Mouse (Mus musculus) monocyte, adult 5-6 weeks (primary cell): Measurements from ENCODE around the gene Hgfac. TPM values are rescaled to one million over a fixed set of nuclear protein-coding genes. Genes with fewer than 3 reads are reported as not detected.

Experiments
- ATAC-seq: fragments of 153-309, 156-312 bp; replicated peaks from 2 replicates; pipeline ENCODE4 v1.8.0; 2017; ENCODE audit warnings: mild to moderate bottlenecking; ENCODE audit not compliant: low TSS enrichment, insufficient number of reproducible peaks, severe bottlenecking, poor library complexity, low FRiP score
- total RNA-seq: library from RNA; stranded (forward); fragments of 200-1000, 200-491, 200-594 nt; gene quantifications from 3 replicates; pipeline ENCODE4 v1.2.3, GENCODE M21; 2017

The Hgfac gene
- total RNA-seq = not detected in 3 replicates

- no peak for ATAC-seq
Measured at GRCm38 (mm10) chr5:35041268-35041829, at the start of gene Hgfac. TSS of gene Hgfac (plus strand) at chr5:35041509.

- no peak for ATAC-seq
Measured at GRCm38 (mm10) chr5:34998754-34999153, 42.6 kb upstream of the Hgfac start.

DNA sequence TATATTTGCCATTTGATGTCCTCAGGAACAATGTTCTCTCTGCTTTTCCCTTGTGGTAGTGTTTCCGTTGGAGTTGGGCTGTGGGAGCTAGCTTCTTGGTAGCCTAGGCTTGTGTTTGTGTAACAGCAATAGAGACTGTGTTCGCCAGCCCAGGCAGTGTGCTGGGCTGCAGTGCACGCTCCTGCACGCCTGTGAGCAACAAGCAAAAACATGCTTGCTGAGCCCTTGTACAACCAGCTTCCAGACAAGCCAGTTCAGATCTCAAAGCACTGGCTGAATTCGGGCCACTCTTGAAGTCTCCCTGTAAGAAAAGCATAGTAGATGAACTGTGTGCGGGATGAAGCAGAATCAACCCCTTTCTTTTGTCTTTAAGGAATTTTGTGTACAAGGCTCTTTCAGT lies 42.0 kb upstream of the Hgfac start:
- no peak for ATAC-seq

GRCm38 (mm10) chr5:35000323-35000722 lies 41.0 kb upstream of the Hgfac start:
- no peak for ATAC-seq

GRCm38 (mm10) chr5:35001144-35001543 lies 40.2 kb upstream of the Hgfac start:
- no peak for ATAC-seq

GRCm38 (mm10) chr5:35003611-35004162 lies 37.6 kb upstream of the Hgfac start:
- ATAC-seq = no peak

DNA sequence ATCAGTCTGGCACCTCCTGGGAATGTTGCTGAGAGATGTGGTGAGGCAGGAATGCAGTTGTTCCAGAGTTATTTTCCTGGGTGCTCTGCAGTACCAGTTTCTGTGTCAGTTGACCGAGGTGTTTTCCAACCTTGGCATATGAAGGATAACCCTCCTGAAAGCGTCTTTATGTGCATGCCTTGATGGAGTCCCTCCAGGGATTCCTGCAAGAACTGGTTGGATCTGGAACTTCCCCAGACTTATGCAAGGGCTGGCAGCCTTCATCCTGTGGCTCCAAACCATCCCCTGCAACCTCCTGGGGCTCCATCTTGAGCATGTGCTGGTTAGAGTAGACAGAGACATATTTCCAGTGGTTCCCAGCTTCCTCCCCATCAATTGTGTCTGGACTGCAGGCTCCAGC lies 36.5 kb upstream of the Hgfac start:
- ATAC-seq = no peak

DNA sequence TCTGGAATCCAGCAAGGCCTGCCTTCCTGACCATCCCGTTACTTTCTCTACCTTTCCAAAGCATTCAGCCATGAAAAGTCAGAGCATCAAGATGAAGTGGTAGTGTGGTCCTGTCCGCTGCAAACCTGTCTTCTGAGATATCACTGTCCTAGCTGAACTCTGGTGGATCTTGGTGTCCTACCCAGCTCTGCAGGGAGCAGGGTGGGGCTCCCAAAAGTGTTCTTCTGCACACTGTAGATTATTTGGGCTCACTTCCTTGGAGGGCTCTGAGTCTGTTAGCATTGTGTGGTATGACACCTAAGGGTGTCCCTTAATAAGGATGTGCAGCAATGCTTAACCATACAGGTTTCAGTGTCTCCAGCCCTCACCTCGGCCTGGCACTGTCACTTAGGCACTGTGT lies 35.6 kb upstream of the Hgfac start:
- ATAC-seq = no peak

DNA sequence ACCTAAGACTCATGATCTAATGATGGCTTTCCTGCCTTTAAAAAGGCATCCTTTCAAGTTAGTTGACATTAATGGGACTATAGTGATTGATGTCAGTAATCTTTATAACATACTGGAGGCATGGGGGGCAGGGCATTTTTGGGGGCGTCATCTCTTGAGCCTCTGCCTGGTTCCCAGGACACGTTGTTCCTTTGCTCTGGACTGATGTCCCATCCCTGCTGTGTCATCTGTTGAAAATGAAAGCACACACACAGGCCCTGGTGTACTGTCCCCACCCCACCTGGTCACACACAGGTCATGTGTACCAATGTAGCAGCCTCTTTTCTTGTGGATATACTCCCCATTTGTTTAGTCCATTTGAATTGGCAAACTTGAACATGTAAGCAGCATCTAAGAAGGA lies 34.7 kb upstream of the Hgfac start:
- ATAC-seq = no peak

GRCm38 (mm10) chr5:35009163-35009562 lies 32.1 kb upstream of the Hgfac start:
- no peak for ATAC-seq

DNA sequence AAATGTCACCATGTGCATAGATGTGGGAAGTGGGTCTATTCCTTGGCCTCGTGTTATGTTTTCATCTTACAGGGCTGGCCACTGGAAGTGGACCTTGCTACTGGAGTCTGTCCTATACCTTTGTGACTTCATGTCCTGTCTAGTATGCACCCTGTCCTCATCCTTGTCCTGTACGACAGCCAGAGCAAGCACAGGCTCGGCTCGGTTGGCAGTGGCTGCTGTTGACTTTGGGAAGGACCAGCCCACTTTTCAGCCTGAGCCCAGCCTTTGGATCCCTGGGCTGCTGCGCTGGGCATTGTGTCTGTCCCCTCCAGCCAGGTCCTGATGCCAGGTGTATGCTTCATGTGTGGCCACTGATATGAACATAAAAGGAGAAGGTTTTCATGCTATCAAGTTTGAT lies 30.7 kb upstream of the Hgfac start:
- no peak for ATAC-seq

DNA sequence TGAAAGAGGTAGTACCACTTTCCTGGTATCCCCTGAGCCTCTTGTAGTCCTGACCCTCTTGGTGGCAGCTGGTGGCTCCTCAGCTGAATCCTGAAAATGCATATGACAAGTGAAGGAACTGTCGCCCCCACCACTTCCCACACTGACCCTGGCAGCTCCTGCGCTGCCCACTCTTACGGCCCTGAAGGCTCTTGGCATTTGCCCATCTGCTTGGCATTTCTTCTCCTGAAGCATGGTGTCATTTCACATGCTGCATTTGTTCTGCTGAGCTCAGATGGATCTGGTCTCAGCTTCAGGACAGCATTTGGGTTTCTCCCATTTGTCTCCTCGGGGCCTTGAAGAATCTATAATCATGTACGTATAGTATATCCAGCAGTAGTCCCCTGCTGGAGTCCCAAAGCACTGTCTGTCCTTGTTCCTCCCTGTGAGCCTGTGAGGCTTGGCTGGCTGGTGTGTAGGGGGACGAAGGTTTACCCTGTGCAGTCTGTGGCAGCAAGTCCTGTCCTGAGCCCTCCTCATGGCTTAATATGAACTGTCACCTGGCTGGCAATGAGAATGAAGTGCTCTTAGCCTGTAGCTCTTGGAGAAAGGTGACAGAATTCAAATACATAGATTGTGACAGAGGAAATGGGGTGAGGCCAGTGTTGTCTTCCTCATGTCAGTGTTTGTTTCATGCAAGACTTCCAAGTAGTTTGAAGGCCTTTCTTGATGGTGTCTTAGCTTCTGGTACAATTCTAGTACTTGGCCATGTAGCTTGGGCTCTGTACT lies 30.0 kb upstream of the Hgfac start:
- no peak for ATAC-seq

DNA sequence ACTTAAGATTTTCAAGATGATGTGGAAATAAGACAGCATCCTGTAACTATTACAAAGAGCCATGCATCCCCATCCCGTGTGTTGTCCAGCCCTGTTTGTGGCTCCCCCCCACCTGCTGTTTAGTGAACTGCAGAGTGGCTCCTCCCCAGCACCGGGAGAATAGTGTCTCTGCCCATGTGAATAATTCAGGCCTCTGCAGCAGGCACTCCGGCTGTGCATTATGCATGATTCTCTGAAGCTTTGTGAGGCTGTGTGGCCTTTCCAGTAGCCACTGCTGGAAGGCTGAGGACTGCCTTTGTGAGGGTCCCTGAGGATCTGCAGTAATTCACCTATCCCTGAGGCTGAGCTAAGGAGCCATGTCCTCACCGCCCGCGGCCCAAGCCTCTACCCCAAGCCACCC lies 27.3 kb upstream of the Hgfac start:
- ATAC-seq = no peak

DNA sequence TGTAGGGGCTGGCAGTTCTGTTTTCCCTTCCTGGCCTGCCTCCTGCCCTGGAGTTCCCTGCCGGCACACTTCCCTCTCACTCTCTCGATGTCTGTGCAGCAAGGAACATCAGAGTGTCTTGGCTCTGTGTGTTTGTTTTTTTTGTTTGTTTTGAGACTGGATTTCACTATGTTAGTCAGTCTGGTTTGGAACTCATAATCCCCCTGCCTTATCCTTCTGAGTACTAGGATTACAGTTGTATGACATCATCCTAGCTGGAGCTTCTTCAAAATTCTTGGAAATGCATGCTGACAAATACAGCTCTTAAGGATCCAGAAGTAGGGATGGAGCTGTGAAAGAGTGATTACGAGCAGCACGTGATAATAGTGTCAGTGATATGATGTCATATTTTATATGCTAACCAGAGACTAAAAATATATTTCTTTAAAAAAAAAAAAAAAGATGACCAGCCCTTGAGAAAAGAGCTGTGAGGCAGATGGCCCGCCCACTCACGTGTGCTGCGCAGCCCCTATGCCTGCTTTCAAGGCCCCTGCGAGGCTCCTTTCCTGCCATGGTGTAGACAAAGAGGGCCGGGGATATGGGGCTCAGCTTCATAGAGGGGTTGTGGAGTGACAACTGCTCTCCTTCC lies 21.5 kb upstream of the Hgfac start:
- ATAC-seq = no peak

- ATAC-seq = no peak
Measured at GRCm38 (mm10) chr5:35020410-35021241, 20.7 kb upstream of the Hgfac start.

- no peak for ATAC-seq
Measured at GRCm38 (mm10) chr5:35024975-35025374, 16.3 kb upstream of the Hgfac start.

GRCm38 (mm10) chr5:35029303-35029702 lies 12.0 kb upstream of the Hgfac start:
- no peak for ATAC-seq

DNA sequence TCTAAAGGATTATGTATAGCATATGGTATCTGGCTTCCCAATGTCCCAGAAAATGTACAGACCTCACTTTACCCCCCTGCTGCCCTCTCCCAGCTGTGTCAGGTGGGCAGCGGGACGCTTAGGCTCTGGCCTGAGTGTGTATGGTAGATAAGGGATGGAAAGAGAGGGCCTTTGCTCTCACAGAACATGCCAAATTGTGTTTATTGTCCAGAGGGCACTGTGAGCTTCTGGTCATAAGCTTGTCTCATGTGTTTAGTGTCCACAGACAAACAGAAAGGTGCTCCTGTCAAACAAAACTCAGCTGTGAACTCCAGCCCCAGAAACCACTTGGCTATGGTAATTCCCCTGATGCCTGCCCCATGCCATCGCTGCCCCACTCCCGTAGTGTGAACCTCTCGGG lies 11.6 kb upstream of the Hgfac start:
- no peak for ATAC-seq

DNA sequence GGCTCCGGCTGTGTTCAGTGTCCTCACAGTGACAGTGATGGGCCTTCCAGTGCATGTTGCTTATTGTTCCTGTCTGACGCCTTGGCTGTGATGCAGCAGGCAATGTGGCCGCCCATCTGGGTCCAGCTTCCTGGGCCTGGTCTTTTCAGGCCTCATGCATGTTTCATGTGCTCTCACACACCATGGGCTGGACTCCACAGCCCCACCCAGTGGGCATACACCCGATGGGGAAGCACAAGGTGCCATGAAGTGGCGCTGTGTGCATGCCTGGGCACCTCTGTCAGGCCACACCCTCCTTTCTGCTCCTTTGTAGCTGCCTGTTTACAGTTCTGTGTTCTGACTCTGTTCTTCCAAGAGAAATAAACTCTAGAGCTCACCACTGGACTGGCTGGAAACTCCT lies 8.2 kb upstream of the Hgfac start:
- no peak for ATAC-seq
